Mouse (Mus musculus) midbrain, postnatal 0 days (tissue): Measurements from ENCODE around the gene Fam210b. TPM values are rescaled to one million over a fixed set of nuclear protein-coding genes. Genes with fewer than 3 reads are reported as not detected.

Experiments
- ATAC-seq: fragments of 200-750 bp; cut with Nextera tagmentation; 2 replicates; pipeline ENCODE4 v1.8.0; 2017; ENCODE audit warnings: moderate number of reproducible peaks, mild to moderate bottlenecking, moderate TSS enrichment, moderate library complexity; ENCODE audit not compliant: low FRiP score
- DNase-seq: peaks from one replicate; pipeline ENCODE4 v3.0.0-alpha.2; 2015; ENCODE audit warnings: low spot score
- H3K27ac ChIP-seq: fragments of 300-500 bp; sonication (generic); 2 replicates; pipeline ENCODE4 v1.5.1; 2014; ENCODE audit warnings: low read depth, mild to moderate bottlenecking, low read length, mixed read lengths
- H3K27me3 ChIP-seq: fragments of 300-500 bp; sonication (generic); 2 replicates; pipeline ENCODE4 v1.6.1; 2014; ENCODE audit warnings: low read length, control low read depth, mixed read lengths; ENCODE audit not compliant: insufficient read depth
- H3K36me3 ChIP-seq: fragments of 300-500 bp; sonication (generic); 2 replicates; pipeline ENCODE4 v1.6.1; 2014; ENCODE audit warnings: low read length, control low read depth, mixed read lengths; ENCODE audit not compliant: insufficient read depth
- H3K4me1 ChIP-seq: fragments of 300-500 bp; sonication (generic); 2 replicates; pipeline ENCODE4 v1.6.1; 2014; ENCODE audit warnings: mild to moderate bottlenecking, control low read depth, antibody characterized with exemption, low read length, mixed read lengths; ENCODE audit not compliant: insufficient read depth
- H3K4me2 ChIP-seq: fragments of 300-500 bp; sonication (generic); 2 replicates; pipeline ENCODE4 v1.6.1; 2014; ENCODE audit warnings: low read depth, mild to moderate bottlenecking, low read length, mixed read lengths; ENCODE audit not compliant: poor library complexity, severe bottlenecking
- H3K4me3 ChIP-seq: fragments of 300-500 bp; sonication (generic); 2 replicates; pipeline ENCODE4 v1.5.1; 2014; ENCODE audit warnings: low read depth, mild to moderate bottlenecking, low read length, moderate library complexity
- H3K9ac ChIP-seq: fragments of 300-500 bp; sonication (generic); replicated peaks from 2 replicates; pipeline ENCODE4 v1.6.1; 2014; ENCODE audit warnings: mild to moderate bottlenecking, low read length, moderate library complexity, mixed read lengths; ENCODE audit not compliant: poor library complexity, severe bottlenecking
- H3K9me3 ChIP-seq: fragments of 300-500 bp; sonication (generic); 2 replicates; pipeline ENCODE4 v1.6.1; 2016; ENCODE audit warnings: low read length, control low read depth
- CTCF ChIP-seq: IDR thresholded peaks from 2 replicates; pipeline ENCODE4 v1.5.1; 2016; ENCODE audit warnings: antibody characterized with exemption, mild to moderate bottlenecking
- WGBS: fragments of 180-500 bp; shearing (Covaris S2); extraction: QIAGEN DNeasy Blood & Tissue Kit; methylation state at CpG from one replicate; pipeline ENCODE4 v1.1.7; 2014; 5-methylcytosine and 5-hydroxymethylcytosine counted together
- polyA plus RNA-seq: library from polyadenylated mRNA; unstranded; fragments of >200 nt; fragmentation: Nextera tagmentation; extraction: Ambion mirVana; gene quantifications from 2 replicates; pipeline ENCODE4 v1.2.1, GENCODE M21; 2015
- total RNA-seq: library from RNA; depleted of rRNA; stranded (reverse); fragments of >200 nt; gene quantifications from 2 replicates; pipeline ENCODE4 v1.2.3, GENCODE M21; 2014

Gene Fam210b
- total and polyA plus RNA-seq, 2 experiments from 2014 or later, result 10.2 to 21.1 TPM

- ATAC-seq (no peak), DNase-seq (no peak)
- Histone ChIP-seq H3K9ac (no peak overlapping the region), H3K36me3 (no peaks in the 10 kb centered on the region), H3K27me3 (no peaks in the 10 kb centered on the region), H3K4me3 (peak overlapping the region; percentile 64; the same call in 1 of the 2 replicates), H3K4me1 (peaks cover 3% of the 10 kb centered on the region; the same call in 1 of the 2 replicates), H3K27ac (no peak overlapping the region), H3K9me3 (no peaks in the 10 kb centered on the region), H3K4me2 (peak overlapping the region; percentile 100)
- 71% methylated on average over 8 of the region's 8 CpGs for whole genome bisulfite sequencing
- TF ChIP-seq CTCF, result no peak
These were observed 1.7 kb downstream of the Fam210b start for GRCm38 (mm10) chr2:172346933-172347611.

GRCm38 (mm10) chr2:172348297-172348950, 3.1 kb downstream of the Fam210b start:
- H3K4me1 ChIP-seq, result peaks cover 3% of the 10 kb centered on the region; the same call in 1 of the 2 replicates
- no peak for TF ChIP-seq CTCF
- WGBS, result 61% methylated on average over 3 of the region's 3 CpGs
- H3K27me3 ChIP-seq, result no peaks in the 10 kb centered on the region
- ATAC-seq, result no peak
- DNase-seq, result peak; percentile 73
- no peak overlapping the region for H3K9ac ChIP-seq
- H3K36me3 ChIP-seq, result no peaks in the 10 kb centered on the region
- no peak overlapping the region for H3K4me2 ChIP-seq
- no peak overlapping the region for H3K27ac ChIP-seq
- no peaks in the 10 kb centered on the region for H3K9me3 ChIP-seq
- no peak overlapping the region for H3K4me3 ChIP-seq

- Histone ChIP-seq H3K9ac (no peak overlapping the region), H3K4me2 (no peak overlapping the region), H3K27me3 (no peaks in the 10 kb centered on the region), H3K9me3 (no peaks in the 10 kb centered on the region), H3K4me1 (peaks cover 3% of the 10 kb centered on the region; the same call in 1 of the 2 replicates), H3K27ac (no peak overlapping the region), H3K4me3 (no peak overlapping the region), H3K36me3 (no peaks in the 10 kb centered on the region)
- WGBS, result 83% methylated on average over 14 of the region's 14 CpGs
- ATAC-seq (no peak), DNase-seq (no peak)
- no peak for TF ChIP-seq CTCF
These were observed 4.4 kb downstream of the Fam210b start for GRCm38 (mm10) chr2:172349776-172350175.

- TF ChIP-seq CTCF, result no peak
- Histone ChIP-seq H3K27ac (no peak overlapping the region), H3K4me2 (no peak overlapping the region), H3K4me3 (no peak overlapping the region), H3K4me1 (peaks cover 3% of the 10 kb centered on the region; the same call in 1 of the 2 replicates), H3K27me3 (no peaks in the 10 kb centered on the region), H3K36me3 (no peaks in the 10 kb centered on the region), H3K9me3 (no peaks in the 10 kb centered on the region), H3K9ac (no peak overlapping the region)
- 86% methylated on average over 8 of the region's 8 CpGs for WGBS
- no peak for ATAC-seq
- DNase-seq, result no peak
These were observed 5.4 kb downstream of the Fam210b start for GRCm38 (mm10) chr2:172350773-172351172.

GRCm38 (mm10) chr2:172353218-172353617, 7.9 kb downstream of the Fam210b start:
- H3K27me3 ChIP-seq, result no peaks in the 10 kb centered on the region
- H3K27ac ChIP-seq, result no peak overlapping the region
- WGBS, result 52% methylated on average over 9 of the region's 9 CpGs
- no peaks in the 10 kb centered on the region for H3K9me3 ChIP-seq
- H3K36me3 ChIP-seq, result no peaks in the 10 kb centered on the region
- no peak for TF ChIP-seq CTCF
- no peak overlapping the region for H3K9ac ChIP-seq
- no peak for ATAC-seq
- no peak overlapping the region for H3K4me3 ChIP-seq
- peaks cover 3% of the 10 kb centered on the region; the same call in 1 of the 2 replicates for H3K4me1 ChIP-seq
- no peak overlapping the region for H3K4me2 ChIP-seq
- peak; percentile 75 for DNase-seq

- ATAC-seq (0 out of 2 replicates have a peak, but pooled peaks have one; percentile 15), DNase-seq (no peak)
- WGBS, result 49% methylated on average over 9 of the region's 9 CpGs
These were observed 9.4 kb downstream of the Fam210b start for GRCm38 (mm10) chr2:172354761-172355160.

More at GRCm38 (mm10) chr2:172354761-172355160, 9.4 kb downstream of the Fam210b start:
- TF ChIP-seq CTCF, result no peak
- Histone ChIP-seq H3K4me1 (no peaks in the 10 kb centered on the region), H3K4me2 (no peak overlapping the region), H3K9ac (no peak overlapping the region), H3K36me3 (no peaks in the 10 kb centered on the region), H3K4me3 (no peak overlapping the region), H3K27ac (no peak overlapping the region), H3K27me3 (no peaks in the 10 kb centered on the region), H3K9me3 (no peaks in the 10 kb centered on the region)
